Mouse (Mus musculus) erythroblast, embryonic 14.5 days (primary cell): ENCODE measurements around the gene Fdx1.

Experiments used
- GATA1 ChIP-seq: IDR thresholded peaks from 2 replicates; pipeline ENCODE4 v1.6.1; 2012; ENCODE audit warnings: low read length, inconsistent platforms, mixed read lengths
- TAL1 ChIP-seq: IDR thresholded peaks from 3 replicates; pipeline ENCODE4 v1.6.1; 2012; ENCODE audit warnings: low read length, inconsistent platforms, mixed read lengths

DNA sequence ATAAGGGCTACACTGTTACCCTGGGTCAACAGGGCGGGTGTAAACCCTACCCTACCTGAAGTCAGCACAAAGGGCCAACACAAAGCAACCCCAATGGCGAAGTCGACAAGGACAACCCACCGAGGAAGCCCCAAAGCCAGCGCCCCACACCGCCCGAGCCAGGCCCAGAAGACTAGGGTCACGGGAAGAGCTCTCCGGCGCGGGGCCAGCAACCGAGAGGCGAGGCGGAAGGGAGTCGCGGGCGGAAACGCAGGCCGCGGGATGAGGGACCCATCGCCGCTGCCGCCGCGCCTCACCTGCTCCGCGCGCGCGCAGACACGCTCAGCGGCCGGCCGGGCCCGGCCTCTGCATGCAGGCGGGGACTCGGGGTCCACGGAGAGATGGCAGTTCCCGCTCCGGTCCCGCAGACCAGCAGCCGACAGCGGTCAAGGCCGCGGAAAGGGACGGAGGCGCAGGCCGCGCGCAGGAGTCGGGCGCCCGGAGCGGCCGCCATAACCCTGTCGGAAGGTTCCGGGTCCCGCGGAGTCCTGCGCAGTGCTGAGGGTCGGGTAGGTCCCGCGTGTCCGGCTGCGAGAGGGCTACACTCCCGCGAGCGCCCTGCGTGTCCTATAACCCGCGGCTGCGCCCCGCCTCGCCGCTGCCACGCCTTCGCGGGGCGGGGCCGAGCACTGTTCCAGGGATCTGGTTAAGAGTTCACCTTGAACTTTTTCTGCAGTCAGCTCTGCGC, at the start of gene Fdx1:
- no peak for TF ChIP-seq GATA1
- TF ChIP-seq TAL1, result no peak
